Mouse (Mus musculus): Measurements from ENCODE around the gene Ascl2. TPM values are rescaled to one million over a fixed set of nuclear protein-coding genes. Genes with fewer than 3 reads are reported as not detected.

Ascl2 gene
- polyA plus RNA-seq, 1 experiment from 2014 or later = 0.61 TPM

DNA sequence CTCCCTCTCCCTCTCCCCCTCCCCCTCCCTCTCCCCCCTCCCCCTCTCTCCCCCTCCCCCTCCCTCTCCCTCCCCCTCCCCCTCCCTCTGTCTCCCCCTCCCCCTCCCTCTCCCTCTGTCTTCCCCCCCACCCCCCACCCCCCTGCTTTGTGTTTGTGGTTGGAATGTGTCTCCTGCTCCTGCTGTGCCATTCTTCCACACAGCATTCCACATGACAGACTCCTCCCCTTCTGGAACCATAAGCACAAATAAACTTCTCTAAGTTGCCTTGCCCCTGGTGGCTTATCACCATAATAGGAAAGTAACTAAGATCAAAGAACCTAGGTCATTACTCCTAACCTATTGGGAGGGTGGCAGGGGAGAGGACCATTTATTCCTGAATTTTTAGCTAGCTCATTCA is 31.4 kb downstream of the Ascl2 start:
- no peak for ATAC-seq (ENCODE audit: low FRiP score, low TSS enrichment)
- Histone ChIP-seq H3K27ac (replicated peaks; ENCODE audit: low read depth, low read length) (no peak overlapping the region), H3K4me3 (replicated peaks; ENCODE audit: low read depth, low read length) (no peak overlapping the region), H3K27me3 (ENCODE audit: control insufficient read depth, insufficient read depth, low read length) (no peaks in the 10 kb centered on the region), H3K4me1 (ENCODE audit: control insufficient read depth, insufficient read depth, low read length) (no peaks in the 10 kb centered on the region), H3K36me3 (ENCODE audit: control insufficient read depth, insufficient read depth, low read length) (no peaks in the 10 kb centered on the region), H3K9ac (replicated peaks; ENCODE audit: low read length) (no peak overlapping the region), H3K9me3 (ENCODE audit: control insufficient read depth, low read length) (no peaks in the 10 kb centered on the region), H3K4me2 (ENCODE audit: low read length) (no peak overlapping the region)
- no peak for DNase-seq

DNA sequence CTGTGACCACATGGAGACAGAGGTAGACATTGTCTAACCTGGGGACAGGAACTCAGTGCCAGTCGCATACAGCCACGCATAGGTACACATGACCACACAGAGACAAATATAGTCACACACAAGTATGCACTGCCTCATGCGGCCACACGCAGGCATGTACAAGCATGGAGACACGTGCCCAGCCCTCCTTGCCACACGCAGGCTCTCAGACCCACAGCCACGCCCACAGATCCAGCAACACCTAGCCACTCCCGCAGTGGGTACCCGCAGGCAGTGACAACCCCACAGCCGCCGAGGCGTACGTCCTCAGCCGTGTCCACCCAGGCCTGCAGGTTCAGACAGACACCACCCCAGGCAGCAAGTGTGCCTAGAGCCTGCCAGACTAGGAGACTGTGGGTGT is 33.4 kb downstream of the Ascl2 start:
- Histone ChIP-seq H3K36me3 (ENCODE audit: control insufficient read depth, insufficient read depth, low read length) (no peaks in the 10 kb centered on the region), H3K27me3 (ENCODE audit: control insufficient read depth, insufficient read depth, low read length) (no peaks in the 10 kb centered on the region), H3K4me1 (ENCODE audit: control insufficient read depth, insufficient read depth, low read length) (no peaks in the 10 kb centered on the region), H3K9ac (replicated peaks; ENCODE audit: low read length) (no peak overlapping the region), H3K27ac (replicated peaks; ENCODE audit: low read depth, low read length) (no peak overlapping the region), H3K9me3 (ENCODE audit: control insufficient read depth, low read length) (no peaks in the 10 kb centered on the region), H3K4me3 (replicated peaks; ENCODE audit: low read depth, low read length) (no peak overlapping the region), H3K4me2 (ENCODE audit: low read length) (no peak overlapping the region)
- DNase-seq (no peak), ATAC-seq (ENCODE audit: low FRiP score, low TSS enrichment) (no peak)
- WGBS = 91% methylated on average over 14 of the region's 14 CpGs

DNA sequence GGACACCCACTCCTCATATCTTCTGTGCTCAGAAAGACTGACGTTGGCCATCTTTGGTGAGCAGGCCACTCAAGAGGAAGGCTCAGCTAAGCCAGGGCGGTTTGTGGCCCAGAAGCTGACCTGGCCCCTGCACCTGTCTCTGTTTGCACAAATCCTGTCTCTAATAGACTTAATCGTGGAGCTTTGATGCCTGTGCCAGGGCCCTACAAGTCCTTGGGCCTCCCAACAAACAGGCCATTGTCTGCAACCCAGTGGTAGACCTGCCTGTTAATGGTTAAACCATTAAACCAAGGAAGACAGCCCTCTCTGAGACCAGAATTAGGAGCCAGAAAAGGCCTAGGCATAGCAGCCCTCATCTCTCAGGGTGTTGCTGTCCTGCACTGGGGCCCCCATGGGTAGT is 36.6 kb downstream of the Ascl2 start:
- Histone ChIP-seq H3K36me3 (ENCODE audit: control insufficient read depth, insufficient read depth, low read length) (no peaks in the 10 kb centered on the region), H3K9ac (replicated peaks; ENCODE audit: low read length) (no peak overlapping the region), H3K4me3 (replicated peaks; ENCODE audit: low read depth, low read length) (no peak overlapping the region), H3K9me3 (ENCODE audit: control insufficient read depth, low read length) (no peaks in the 10 kb centered on the region), H3K27ac (replicated peaks; ENCODE audit: low read depth, low read length) (no peak overlapping the region), H3K4me1 (ENCODE audit: control insufficient read depth, insufficient read depth, low read length) (no peaks in the 10 kb centered on the region), H3K4me2 (ENCODE audit: low read length) (no peak overlapping the region), H3K27me3 (ENCODE audit: control insufficient read depth, insufficient read depth, low read length) (no peaks in the 10 kb centered on the region)
- no peak for ATAC-seq (ENCODE audit: low FRiP score, low TSS enrichment)
- 82% methylated on average over 3 of the region's 3 CpGs for WGBS
- no peak for DNase-seq

DNA sequence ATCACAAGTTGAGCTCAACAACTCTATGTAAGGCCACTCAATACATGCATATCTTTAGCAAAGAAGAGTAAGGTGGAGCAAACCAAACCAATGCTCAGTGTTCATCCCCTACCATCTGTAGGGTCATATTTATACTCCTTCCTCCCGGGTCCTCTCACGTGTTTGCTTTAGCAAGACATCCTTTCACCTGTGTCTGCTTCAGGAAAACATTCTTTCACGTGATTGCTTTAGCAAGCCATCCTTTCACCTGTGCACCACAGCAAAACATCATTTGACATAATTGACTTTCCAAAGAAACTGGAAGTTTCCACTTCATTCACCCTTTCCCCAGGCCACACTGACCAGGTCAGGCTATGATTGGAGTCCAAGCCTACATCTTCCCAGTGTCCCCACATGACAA is 38.0 kb downstream of the Ascl2 start, which contains the start of gene Th:
Gene Th (minus strand): TSS at position 101 of the 400 bp plus-strand sequence.
- DNase-seq (no peak), ATAC-seq (ENCODE audit: low FRiP score, low TSS enrichment) (no peak)
- no peak within 1 kb of the TSS for H3K4me2 ChIP-seq (ENCODE audit: low read length)
- no peak within 1 kb of the TSS for H3K4me3 ChIP-seq (replicated peaks; ENCODE audit: low read depth, low read length)
- H3K4me1 ChIP-seq (ENCODE audit: control insufficient read depth, insufficient read depth, low read length) = no peaks in the 10 kb centered on the region
- no peak within 1 kb of the TSS for H3K27ac ChIP-seq (replicated peaks; ENCODE audit: low read depth, low read length)
- H3K27me3 ChIP-seq (ENCODE audit: control insufficient read depth, insufficient read depth, low read length) = no peaks in the 10 kb centered on the region
- no peak within 1 kb of the TSS for H3K9ac ChIP-seq (replicated peaks; ENCODE audit: low read length)
- no peaks in the 10 kb centered on the region for H3K36me3 ChIP-seq (ENCODE audit: control insufficient read depth, insufficient read depth, low read length)
- WGBS = 83% methylated on average over 3 of the region's 3 CpGs
- no peaks in the 10 kb centered on the region for H3K9me3 ChIP-seq (ENCODE audit: control insufficient read depth, low read length)

DNA sequence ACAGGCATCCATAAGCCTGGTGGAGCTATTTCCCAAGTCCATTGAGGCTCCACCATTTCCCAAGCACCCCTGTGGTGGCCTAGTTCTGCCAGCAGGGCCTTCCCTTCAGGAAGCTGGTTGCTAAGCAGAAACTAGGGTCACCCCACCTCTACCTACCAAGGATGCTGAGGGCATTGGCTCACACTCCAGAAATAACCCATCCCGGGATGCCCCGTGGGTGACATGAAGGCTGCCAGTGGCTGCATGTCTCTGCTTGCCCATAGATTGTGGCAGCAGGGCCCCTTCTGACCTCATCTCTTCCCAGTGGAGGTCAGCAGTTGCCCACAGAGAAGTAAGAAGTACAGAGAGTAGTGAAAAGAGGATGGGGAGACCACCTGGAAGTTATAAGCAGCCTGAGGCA is 39.5 kb downstream of the Ascl2 start:
- Histone ChIP-seq H3K9ac (replicated peaks; ENCODE audit: low read length) (no peak overlapping the region), H3K9me3 (ENCODE audit: control insufficient read depth, low read length) (no peaks in the 10 kb centered on the region), H3K27me3 (ENCODE audit: control insufficient read depth, insufficient read depth, low read length) (no peaks in the 10 kb centered on the region), H3K4me3 (replicated peaks; ENCODE audit: low read depth, low read length) (no peak overlapping the region), H3K4me1 (ENCODE audit: control insufficient read depth, insufficient read depth, low read length) (no peaks in the 10 kb centered on the region), H3K4me2 (ENCODE audit: low read length) (no peak overlapping the region), H3K27ac (replicated peaks; ENCODE audit: low read depth, low read length) (no peak overlapping the region), H3K36me3 (ENCODE audit: control insufficient read depth, insufficient read depth, low read length) (no peaks in the 10 kb centered on the region)
- WGBS = 88% methylated on average over 2 of the region's 2 CpGs
- ATAC-seq (ENCODE audit: low FRiP score, low TSS enrichment) (no peak), DNase-seq (no peak)

DNA sequence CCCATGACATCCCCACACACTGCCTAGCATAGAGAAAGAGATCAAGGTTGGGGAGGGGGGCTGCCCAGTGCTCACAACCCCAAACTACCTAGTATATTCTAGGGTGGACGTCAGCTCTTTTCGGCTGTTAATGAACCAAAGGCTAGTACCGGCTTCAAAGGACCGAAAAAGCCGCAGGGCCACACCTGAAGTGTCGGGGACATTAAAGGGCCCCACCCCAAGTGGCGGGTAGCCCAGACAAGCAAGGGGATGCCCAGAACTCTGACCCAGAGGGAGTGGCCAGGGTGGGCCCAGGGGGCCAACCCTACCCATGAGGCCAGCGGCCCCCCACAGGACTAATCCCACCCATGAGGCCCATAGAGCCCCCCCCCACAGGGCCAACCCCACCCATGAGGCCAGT is 41.8 kb downstream of the Ascl2 start:
- no peaks in the 10 kb centered on the region for H3K4me1 ChIP-seq (ENCODE audit: control insufficient read depth, insufficient read depth, low read length)
- H3K36me3 ChIP-seq (ENCODE audit: control insufficient read depth, insufficient read depth, low read length) = no peaks in the 10 kb centered on the region
- H3K4me3 ChIP-seq (replicated peaks; ENCODE audit: low read depth, low read length) = no peak overlapping the region
- no peak overlapping the region for H3K9ac ChIP-seq (replicated peaks; ENCODE audit: low read length)
- no peaks in the 10 kb centered on the region for H3K9me3 ChIP-seq (ENCODE audit: control insufficient read depth, low read length)
- no peak for ATAC-seq (ENCODE audit: low FRiP score, low TSS enrichment)
- WGBS = 80% methylated on average over 8 of the region's 8 CpGs
- no peak overlapping the region for H3K4me2 ChIP-seq (ENCODE audit: low read length)
- no peaks in the 10 kb centered on the region for H3K27me3 ChIP-seq (ENCODE audit: control insufficient read depth, insufficient read depth, low read length)
- DNase-seq = no peak
- H3K27ac ChIP-seq (replicated peaks; ENCODE audit: low read depth, low read length) = no peak overlapping the region

DNA sequence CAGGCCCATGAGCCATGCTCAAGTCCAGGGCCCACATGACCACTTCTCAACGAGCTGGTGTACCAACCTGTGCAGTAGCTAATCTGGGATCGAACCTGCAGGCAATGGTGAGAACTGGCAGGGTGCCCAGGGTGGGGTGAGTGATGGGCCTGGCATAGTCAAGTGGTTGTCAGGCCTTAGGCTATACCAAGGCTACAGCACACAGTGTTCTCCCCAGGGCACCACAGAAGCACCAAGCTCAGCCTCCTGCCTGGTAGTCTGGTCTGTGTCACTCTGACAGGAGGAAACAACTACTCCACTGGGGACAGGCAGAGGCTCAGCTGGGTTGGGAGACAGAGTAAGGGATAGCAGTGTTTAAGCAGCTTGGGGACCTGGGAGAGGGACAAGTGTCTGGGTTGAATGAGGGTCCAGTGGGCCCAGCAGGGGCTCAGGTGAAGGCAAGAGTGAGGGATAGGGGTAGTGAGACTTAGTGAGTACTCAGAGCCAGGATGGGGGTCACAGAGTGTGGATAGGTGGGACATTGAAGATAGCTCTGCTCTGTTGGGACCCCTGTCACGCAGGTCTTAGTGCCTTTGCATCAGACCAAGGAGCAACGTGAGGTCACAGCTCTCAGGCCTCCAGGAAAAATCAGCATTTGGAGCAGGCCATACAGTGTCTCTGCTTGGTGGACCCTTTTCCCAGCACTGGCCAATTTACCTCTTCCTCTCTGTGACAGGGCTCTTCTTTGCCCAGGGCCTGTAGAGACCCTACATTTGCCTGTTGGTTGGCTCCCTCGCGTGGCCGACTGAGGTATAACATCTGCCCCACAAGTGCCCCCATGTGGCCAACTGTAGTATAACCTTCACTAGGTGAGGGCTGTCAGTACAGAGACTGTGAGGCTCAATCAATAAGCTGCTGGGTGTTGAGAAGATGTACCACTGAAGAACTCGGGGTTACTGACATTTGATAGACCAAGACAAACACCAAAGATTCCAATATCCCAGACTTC is 50.1 kb downstream of the Ascl2 start:
- peak; percentile 34; the same call in 1 of the 2 replicates for ATAC-seq (ENCODE audit: low FRiP score, low TSS enrichment)
- Histone ChIP-seq H3K4me3 (replicated peaks; ENCODE audit: low read depth, low read length) (no peak overlapping the region), H3K4me1 (ENCODE audit: control insufficient read depth, insufficient read depth, low read length) (no peaks in the 10 kb centered on the region), H3K9me3 (ENCODE audit: control insufficient read depth, low read length) (no peaks in the 10 kb centered on the region), H3K27ac (replicated peaks; ENCODE audit: low read depth, low read length) (no peak overlapping the region), H3K9ac (replicated peaks; ENCODE audit: low read length) (no peak overlapping the region), H3K36me3 (ENCODE audit: control insufficient read depth, insufficient read depth, low read length) (no peaks in the 10 kb centered on the region), H3K27me3 (ENCODE audit: control insufficient read depth, insufficient read depth, low read length) (no peaks in the 10 kb centered on the region), H3K4me2 (ENCODE audit: low read length) (no peak overlapping the region)
- WGBS = 32% methylated on average over 8 of the region's 8 CpGs
- peak; percentile 83 for DNase-seq

DNA sequence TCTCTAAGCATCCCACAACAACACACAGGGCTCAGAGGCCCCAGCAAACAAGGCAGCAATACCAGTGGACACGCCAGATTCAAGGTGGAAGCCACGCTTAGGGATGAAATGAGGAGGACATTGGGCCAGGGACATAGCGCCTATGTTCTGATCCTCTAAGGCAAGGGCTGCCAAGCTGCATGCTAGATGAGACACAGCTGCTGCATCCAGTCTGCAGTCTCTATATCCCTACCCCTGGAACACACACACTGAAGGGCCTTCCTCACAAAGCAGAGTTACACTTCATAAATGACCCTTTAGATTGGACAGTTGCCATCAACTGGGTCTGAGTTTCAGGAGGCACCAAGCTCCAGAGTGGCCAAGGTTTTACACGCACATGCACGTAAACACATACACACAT is 51.4 kb downstream of the Ascl2 start:
- 87% methylated on average over 5 of the region's 5 CpGs for WGBS
- no peaks in the 10 kb centered on the region for H3K4me1 ChIP-seq (ENCODE audit: control insufficient read depth, insufficient read depth, low read length)
- no peaks in the 10 kb centered on the region for H3K27me3 ChIP-seq (ENCODE audit: control insufficient read depth, insufficient read depth, low read length)
- no peak overlapping the region for H3K4me2 ChIP-seq (ENCODE audit: low read length)
- no peak for DNase-seq
- H3K36me3 ChIP-seq (ENCODE audit: control insufficient read depth, insufficient read depth, low read length) = no peaks in the 10 kb centered on the region
- ATAC-seq (ENCODE audit: low FRiP score, low TSS enrichment) = no peak
- H3K9ac ChIP-seq (replicated peaks; ENCODE audit: low read length) = no peak overlapping the region
- H3K9me3 ChIP-seq (ENCODE audit: control insufficient read depth, low read length) = no peaks in the 10 kb centered on the region
- no peak overlapping the region for H3K27ac ChIP-seq (replicated peaks; ENCODE audit: low read depth, low read length)
- H3K4me3 ChIP-seq (replicated peaks; ENCODE audit: low read depth, low read length) = no peak overlapping the region
